Mouse (Mus musculus) forebrain, embryonic 15.5 days (tissue): ENCODE results near the gene Sstr2. TPM values are rescaled to one million over a fixed set of nuclear protein-coding genes. Genes with fewer than 3 reads are reported as not detected.
A peak's percentile ranks its signal among the peaks of the same experiment; 100 is the strongest.

Experiments
- ATAC-seq: fragments of 200-750 bp; cut with Nextera tagmentation; replicated peaks from 2 replicates; pipeline ENCODE4 v1.8.0; 2017; ENCODE audit warnings: mild to moderate bottlenecking, moderate TSS enrichment, moderate library complexity
- H3K27ac ChIP-seq: fragments of 300-500 bp; sonication (generic); replicated peaks from 2 replicates; pipeline ENCODE4 v1.5.1; 2015; ENCODE audit warnings: mild to moderate bottlenecking, inconsistent platforms
- H3K27me3 ChIP-seq: fragments of 300-500 bp; sonication (generic); 2 replicates; pipeline ENCODE4 v1.6.1; 2015; ENCODE audit warnings: inconsistent platforms
- H3K36me3 ChIP-seq: fragments of 300-500 bp; sonication (generic); 2 replicates; pipeline ENCODE4 v1.6.1; 2015; ENCODE audit warnings: mild to moderate bottlenecking, inconsistent platforms
- H3K4me1 ChIP-seq: fragments of 300-500 bp; sonication (generic); 2 replicates; pipeline ENCODE4 v1.6.1; 2015; ENCODE audit warnings: inconsistent platforms
- H3K4me2 ChIP-seq: fragments of 300-500 bp; sonication (generic); replicated peaks from 2 replicates; pipeline ENCODE4 v1.6.1; 2015; ENCODE audit warnings: mild to moderate bottlenecking, inconsistent platforms
- H3K4me3 ChIP-seq: fragments of 300-500 bp; sonication (generic); 2 replicates; pipeline ENCODE4 v1.5.1; 2015; ENCODE audit warnings: mild to moderate bottlenecking, inconsistent platforms
- H3K9ac ChIP-seq: fragments of 300-500 bp; sonication (generic); replicated peaks from 2 replicates; pipeline ENCODE4 v1.6.1; 2015; ENCODE audit warnings: mild to moderate bottlenecking, inconsistent platforms
- H3K9me3 ChIP-seq: fragments of 300-500 bp; sonication (generic); 2 replicates; pipeline ENCODE4 v1.6.1; 2016; ENCODE audit warnings: inconsistent platforms
- WGBS: fragments of 180-500 bp; shearing (Covaris S2); methylation state at CpG from one replicate; pipeline ENCODE4 v1.1.7; 2015; ENCODE audit warnings: mixed read lengths; 5-methylcytosine and 5-hydroxymethylcytosine counted together
- polyA plus RNA-seq: library from polyadenylated mRNA; unstranded; fragments of >200 nt; fragmentation: Nextera tagmentation; extraction: Ambion mirVana; gene quantifications from 2 replicates; pipeline ENCODE4 v1.2.1, GENCODE M21; 2015

Sstr2 gene
- polyA plus RNA-seq: 85.6 and 102 TPM in 2 replicates

- Histone ChIP-seq H3K4me1 (peaks cover 43% of the 10 kb centered on the region), H3K27ac (peak within 1 kb of the TSS; percentile 80), H3K9ac (peak within 1 kb of the TSS; percentile 77), H3K36me3 (no peaks in the 10 kb centered on the region), H3K27me3 (no peaks in the 10 kb centered on the region), H3K4me3 (peak within 1 kb of the TSS; percentile 77), H3K9me3 (no peaks in the 10 kb centered on the region), H3K4me2 (peak within 1 kb of the TSS; percentile 98)
- WGBS: under 1% methylated on average over 54 of the region's 54 CpGs
- ATAC-seq: peak; percentile 85
These were observed at the start of gene Sstr2 for GRCm38 (mm10) chr11:113618672-113619419. Gene Sstr2 (plus strand): TSS chr11:113619342.

GRCm38 (mm10) chr11:113571616-113572015 lies 47.5 kb upstream of the Sstr2 start:
- Histone ChIP-seq H3K36me3 (no peaks in the 10 kb centered on the region), H3K9ac (no peak overlapping the region), H3K9me3 (no peaks in the 10 kb centered on the region), H3K4me3 (no peak overlapping the region), H3K27me3 (no peaks in the 10 kb centered on the region), H3K4me2 (no peak overlapping the region), H3K27ac (no peak overlapping the region), H3K4me1 (peaks cover 11% of the 10 kb centered on the region)
- no peak for ATAC-seq

GRCm38 (mm10) chr11:113572641-113573040 lies 46.5 kb upstream of the Sstr2 start:
- H3K27me3 ChIP-seq: no peaks in the 10 kb centered on the region
- ATAC-seq: no peak; the same call in 1 of the 2 replicates
- no peak overlapping the region for H3K4me3 ChIP-seq
- no peaks in the 10 kb centered on the region for H3K9me3 ChIP-seq
- H3K4me1 ChIP-seq: peaks cover 11% of the 10 kb centered on the region
- H3K36me3 ChIP-seq: no peaks in the 10 kb centered on the region
- 45% methylated on average over 6 of the region's 6 CpGs for WGBS
- H3K27ac ChIP-seq: peak overlapping the region; percentile 19
- H3K9ac ChIP-seq: no peak overlapping the region
- no peak overlapping the region for H3K4me2 ChIP-seq

GRCm38 (mm10) chr11:113577221-113577620 lies 41.9 kb upstream of the Sstr2 start:
- Histone ChIP-seq H3K36me3 (no peaks in the 10 kb centered on the region), H3K4me3 (no peak overlapping the region), H3K4me1 (peaks cover 11% of the 10 kb centered on the region), H3K27me3 (no peaks in the 10 kb centered on the region), H3K27ac (no peak overlapping the region), H3K9ac (no peak overlapping the region), H3K4me2 (no peak overlapping the region), H3K9me3 (no peaks in the 10 kb centered on the region)
- no peak for ATAC-seq
- 87% methylated on average over 4 of the region's 4 CpGs for WGBS

GRCm38 (mm10) chr11:113583879-113584661 lies 35.1 kb upstream of the Sstr2 start:
- H3K4me3 ChIP-seq: no peak overlapping the region

GRCm38 (mm10) chr11:113586423-113586822 lies 32.7 kb upstream of the Sstr2 start:
- peaks cover 5% of the 10 kb centered on the region; the same call in 1 of the 2 replicates for H3K4me1 ChIP-seq
- no peak overlapping the region for H3K27ac ChIP-seq
- 22% methylated on average over 6 of the region's 6 CpGs for WGBS
- no peaks in the 10 kb centered on the region for H3K27me3 ChIP-seq
- H3K4me2 ChIP-seq: no peak overlapping the region
- no peaks in the 10 kb centered on the region for H3K9me3 ChIP-seq
- no peaks in the 10 kb centered on the region for H3K36me3 ChIP-seq
- H3K4me3 ChIP-seq: no peak overlapping the region
- ATAC-seq: no peak
- no peak overlapping the region for H3K9ac ChIP-seq

More at GRCm38 (mm10) chr11:113583879-113584661, 35.1 kb upstream of the Sstr2 start:
- H3K9ac ChIP-seq: no peak overlapping the region
- peaks cover 5% of the 10 kb centered on the region; the same call in 1 of the 2 replicates for H3K4me1 ChIP-seq
- no peaks in the 10 kb centered on the region for H3K27me3 ChIP-seq
- no peaks in the 10 kb centered on the region for H3K36me3 ChIP-seq
- no peak overlapping the region for H3K4me2 ChIP-seq
- peak overlapping the region; percentile 50 for H3K27ac ChIP-seq
- no peaks in the 10 kb centered on the region for H3K9me3 ChIP-seq
- 34% methylated on average over 11 of the region's 11 CpGs for WGBS
- peak; percentile 61; the same call in 1 of the 2 replicates for ATAC-seq

- Histone ChIP-seq H3K4me3 (no peak overlapping the region), H3K4me1 (peaks cover 3% of the 10 kb centered on the region; the same call in 1 of the 2 replicates), H3K27me3 (no peaks in the 10 kb centered on the region), H3K36me3 (no peaks in the 10 kb centered on the region), H3K9me3 (no peaks in the 10 kb centered on the region), H3K9ac (no peak overlapping the region), H3K4me2 (no peak overlapping the region), H3K27ac (no peak overlapping the region)
- WGBS: 70% methylated on average over 3 of the region's 3 CpGs
- no peak for ATAC-seq
These were observed 30.2 kb upstream of the Sstr2 start for GRCm38 (mm10) chr11:113588936-113589335.

GRCm38 (mm10) chr11:113595144-113595543 lies 24.0 kb upstream of the Sstr2 start:
- Histone ChIP-seq H3K4me2 (no peak overlapping the region), H3K4me3 (no peak overlapping the region), H3K27ac (no peak overlapping the region), H3K4me1 (no peaks in the 10 kb centered on the region), H3K9ac (no peak overlapping the region), H3K36me3 (no peaks in the 10 kb centered on the region), H3K27me3 (no peaks in the 10 kb centered on the region), H3K9me3 (no peaks in the 10 kb centered on the region)
- ATAC-seq: no peak
- WGBS: 89% methylated on average over 5 of the region's 5 CpGs

GRCm38 (mm10) chr11:113597632-113598031 lies 21.5 kb upstream of the Sstr2 start:
- H3K4me3 ChIP-seq: no peak overlapping the region
- peaks cover 21% of the 10 kb centered on the region for H3K4me1 ChIP-seq
- no peaks in the 10 kb centered on the region for H3K36me3 ChIP-seq
- H3K9me3 ChIP-seq: no peaks in the 10 kb centered on the region
- no peak overlapping the region for H3K27ac ChIP-seq
- no peaks in the 10 kb centered on the region for H3K27me3 ChIP-seq
- no peak for ATAC-seq
- no peak overlapping the region for H3K9ac ChIP-seq
- 91% methylated on average over 3 of the region's 3 CpGs for WGBS
- no peak overlapping the region for H3K4me2 ChIP-seq

GRCm38 (mm10) chr11:113600526-113601245 lies 18.5 kb upstream of the Sstr2 start:
- peak overlapping the region; percentile 78 for H3K27ac ChIP-seq
- H3K36me3 ChIP-seq: no peaks in the 10 kb centered on the region
- H3K4me1 ChIP-seq: peaks cover 21% of the 10 kb centered on the region
- peak; percentile 26; the same call in 1 of the 2 replicates for ATAC-seq
- H3K27me3 ChIP-seq: no peaks in the 10 kb centered on the region
- H3K4me3 ChIP-seq: no peak overlapping the region
- no peaks in the 10 kb centered on the region for H3K9me3 ChIP-seq
- H3K9ac ChIP-seq: no peak overlapping the region
- H3K4me2 ChIP-seq: no peak overlapping the region
- WGBS: 77% methylated on average over 18 of the region's 18 CpGs

GRCm38 (mm10) chr11:113601616-113602343 lies 17.4 kb upstream of the Sstr2 start:
- Histone ChIP-seq H3K27me3 (no peaks in the 10 kb centered on the region), H3K4me2 (no peak overlapping the region), H3K9ac (0 out of 2 replicates have a peak overlapping the region, but pooled peaks have one; percentile 2), H3K27ac (peak overlapping the region; percentile 78), H3K4me3 (no peak overlapping the region), H3K36me3 (no peaks in the 10 kb centered on the region), H3K9me3 (no peaks in the 10 kb centered on the region), H3K4me1 (peaks cover 21% of the 10 kb centered on the region)
- 20% methylated on average over 12 of the region's 12 CpGs for WGBS
- peak; percentile 63 for ATAC-seq
